ENCODE assay signal across 9 mouse cellular contexts in genomic region chr13:20433221-20433858, GRCm38 (mm10).
A peak's percentile ranks its signal among the peaks of the same experiment; 100 is the strongest.
DNase-seq lines count a peak whose midpoint lies in the region; ATAC-seq lines count a peak whose summit lies in the region.
"Had no signal": no experiment of that assay in that cellular context is flagged by ENCODE, and none has a peak within 500 bp of the region (broad histone marks: within the 10 kb centered on the region; RNA-seq: fewer than 3 reads in every experiment).

No protein-coding gene starts in this region.

- no peaks in the 10 kb centered on the region for H3K36me3 ChIP-seq in intestine, embryonic 14.5 days (ENCODE audit: control insufficient read depth, insufficient read depth, low read length)
- H3K36me3 ChIP-seq: G1E had no signal

- H3K9ac ChIP-seq in intestine, embryonic 14.5 days (ENCODE audit: low read length), result no peak overlapping the region

- DNase-seq in heart, adult 18-20 months, result peak; percentile 28 to 31
- DNase-seq in heart, postnatal 25 days (ENCODE audit: low spot score), result no peak
- DNase-seq in ZHBTc4 (ENCODE audit: low read depth, low spot score), result peak; percentile 6
- DNase-seq in intestine, embryonic 14.5 days (ENCODE audit: low spot score), result no peak
- DNase-seq in lung, postnatal 36 days, result peak; percentile 52
- DNase-seq in layer of hippocampus, postnatal 14 days (ENCODE audit: low spot score in 2 of 2), result no peak
- no peak for DNase-seq in thymus, postnatal 25 days
- no peak for DNase-seq in retina, embryonic 14.5 days (ENCODE audit: low spot score)

- no peaks in the 10 kb centered on the region for H3K4me1 ChIP-seq in intestine, embryonic 14.5 days (replicated peaks; ENCODE audit: control insufficient read depth, insufficient read depth, low read length)

- no peak overlapping the region for H3K27ac ChIP-seq in intestine, embryonic 14.5 days (ENCODE audit: low read depth)

- ATAC-seq in intestine, embryonic 14.5 days (replicated peaks; ENCODE audit: low FRiP score, low TSS enrichment, low read depth), result peak; percentile 62; the same call in 1 of the 2 replicates

- no peak overlapping the region for H3K4me3 ChIP-seq in intestine, embryonic 14.5 days (ENCODE audit: low read depth, low read length)

- H3K27me3 ChIP-seq in intestine, embryonic 14.5 days (replicated peaks; ENCODE audit: control insufficient read depth, insufficient read depth, low read length), result no peaks in the 10 kb centered on the region

- intact Hi-C loops in heart, postnatal 25 days (cut with DNase I), result no loop called here

- no peaks in the 10 kb centered on the region for H3K9me3 ChIP-seq in intestine, embryonic 14.5 days (ENCODE audit: control insufficient read depth, low read length)
- H3K9me3 ChIP-seq: G1E had no signal

- H3K4me2 ChIP-seq in intestine, embryonic 14.5 days (ENCODE audit: low read length), result no peak overlapping the region

- WGBS in intestine, embryonic 14.5 days, result 55% methylated on average over 4 of the region's 4 CpGs

Comparison
In these comparisons a context has a peak if more than half of its experiments do, and no peak if none do; other contexts are left out.
1. DNase-seq: peak in heart, adult 18-20 months (2 of 2), ZHBTc4 (single experiment) and lung, postnatal 36 days (single experiment); none in heart, postnatal 25 days (single experiment), intestine, embryonic 14.5 days (single experiment), layer of hippocampus, postnatal 14 days (0 of 2), thymus, postnatal 25 days (single experiment) and retina, embryonic 14.5 days (single experiment).